Mouse (Mus musculus): ENCODE data around the gene Znrf1. TPM values are rescaled to one million over a fixed set of nuclear protein-coding genes. Genes with fewer than 3 reads are reported as not detected.
A peak's percentile ranks its signal among the peaks of the same experiment; 100 is the strongest.
"Not testable (repeated sequence)": the region's sequence is repeated elsewhere in the genome, so short reads cannot be mapped to it uniquely, and the experiment has no call there.

Gene Znrf1
- polyA plus RNA-seq (2012; rRNA removed): 237 and 293 TPM in 2 replicates

DNA sequence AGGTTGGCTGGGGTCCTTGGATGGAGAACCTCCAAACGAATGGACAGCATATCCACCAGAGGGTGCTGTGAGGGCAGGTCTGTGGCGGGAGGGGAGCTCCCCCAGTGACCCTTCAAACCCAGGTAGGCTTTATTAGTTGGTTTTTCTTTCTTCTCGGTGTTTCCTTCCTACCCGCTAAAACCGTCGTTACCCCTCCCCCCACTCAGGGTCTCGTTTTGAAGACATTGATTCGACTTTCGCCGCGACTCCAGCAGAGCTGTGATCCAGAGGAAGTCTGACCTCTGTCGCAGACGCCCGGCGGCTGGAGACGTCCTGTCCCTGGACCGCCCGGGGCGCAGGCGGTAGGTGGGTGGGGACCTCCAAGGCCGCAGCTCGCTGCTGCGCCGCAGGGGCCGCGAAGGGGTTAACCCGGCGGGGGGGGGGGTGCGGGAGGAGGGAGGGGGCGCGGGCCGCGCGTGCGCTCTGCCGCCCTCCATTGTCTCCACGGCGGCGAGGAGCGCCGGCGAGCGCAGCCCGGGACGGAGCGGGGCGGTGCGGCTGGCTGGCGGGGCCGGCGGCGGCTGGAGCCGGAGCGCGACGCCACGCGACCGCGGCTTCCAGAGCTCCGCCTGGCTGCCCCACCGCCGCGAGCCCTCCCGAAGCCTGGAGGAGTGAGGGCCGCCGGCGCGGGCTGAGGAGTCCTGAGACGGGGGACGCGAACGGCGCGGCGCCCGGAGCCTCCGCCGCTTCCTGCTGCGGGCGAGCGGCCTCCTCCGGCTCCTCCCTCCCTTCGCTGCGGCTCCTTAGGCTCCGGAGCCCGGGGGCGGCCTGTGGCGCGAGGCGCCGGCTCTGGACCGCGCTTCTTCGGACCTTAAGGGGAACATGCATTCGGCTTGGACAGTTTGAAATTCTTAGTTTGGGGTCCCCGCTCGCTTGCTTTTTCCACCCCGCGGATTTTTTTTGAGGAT, at the start of gene Znrf1:
Gene Znrf1, plus strand, starts transcription at position 67 of the 947 bp plus-strand sequence.
- TF ChIP-seq CTCF (IDR thresholded peaks at IDR 0.05; ENCODE audit: borderline replicate concordance, extremely low read depth, insufficient read depth, insufficient read length) (peak; percentile 45; the same call in 1 of the 2 replicates), POLR2A (IDR thresholded peaks at IDR 0.05; ENCODE audit: borderline replicate concordance, extremely low read depth, insufficient read depth, insufficient read length, poor library complexity, severe bottlenecking) (peak; percentile 79)
- peak; percentile 90 for DNase-seq (ENCODE audit: low read depth)

DNA sequence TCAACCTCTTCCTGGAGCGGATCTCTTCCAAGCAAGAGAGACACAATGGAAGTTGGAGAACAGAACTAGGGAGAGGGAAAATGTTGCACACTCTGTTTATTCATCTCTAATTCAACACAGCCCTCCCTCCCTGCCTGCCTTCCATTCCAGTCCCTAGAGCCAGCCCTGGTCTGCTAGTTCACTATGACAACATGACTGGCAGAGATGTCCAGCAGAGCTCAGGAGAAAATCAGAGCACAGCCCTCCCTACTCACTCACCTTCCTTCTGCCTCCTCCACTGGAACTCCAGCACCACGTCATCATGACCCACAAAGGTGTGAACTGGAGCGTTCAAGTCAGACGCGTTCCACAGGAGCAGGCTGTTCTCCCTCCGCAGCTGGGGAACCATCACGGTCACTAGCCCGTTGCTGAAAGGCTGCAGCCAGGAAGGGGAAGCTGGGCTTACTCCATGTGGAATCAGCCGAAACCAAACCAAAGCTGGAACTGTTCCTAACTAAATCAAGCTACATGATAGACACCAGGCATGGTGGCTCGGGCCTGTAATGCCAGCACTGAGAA, 45.8 kb upstream of the Znrf1 start:
- TF ChIP-seq POLR2A (IDR thresholded peaks at IDR 0.05; ENCODE audit: borderline replicate concordance, extremely low read depth, insufficient read depth, insufficient read length, poor library complexity, severe bottlenecking): no peak
- TF ChIP-seq CTCF (IDR thresholded peaks at IDR 0.05; ENCODE audit: borderline replicate concordance, extremely low read depth, insufficient read depth, insufficient read length): no peak
- DNase-seq (ENCODE audit: low read depth): no peak

GRCm38 (mm10) chr8:111491191-111491590, 44.7 kb upstream of the Znrf1 start:
- DNase-seq (ENCODE audit: low read depth): peak; percentile 64
- TF ChIP-seq CTCF (IDR thresholded peaks at IDR 0.05; ENCODE audit: borderline replicate concordance, extremely low read depth, insufficient read depth, insufficient read length) (no peak), POLR2A (IDR thresholded peaks at IDR 0.05; ENCODE audit: borderline replicate concordance, extremely low read depth, insufficient read depth, insufficient read length, poor library complexity, severe bottlenecking) (no peak)

DNA sequence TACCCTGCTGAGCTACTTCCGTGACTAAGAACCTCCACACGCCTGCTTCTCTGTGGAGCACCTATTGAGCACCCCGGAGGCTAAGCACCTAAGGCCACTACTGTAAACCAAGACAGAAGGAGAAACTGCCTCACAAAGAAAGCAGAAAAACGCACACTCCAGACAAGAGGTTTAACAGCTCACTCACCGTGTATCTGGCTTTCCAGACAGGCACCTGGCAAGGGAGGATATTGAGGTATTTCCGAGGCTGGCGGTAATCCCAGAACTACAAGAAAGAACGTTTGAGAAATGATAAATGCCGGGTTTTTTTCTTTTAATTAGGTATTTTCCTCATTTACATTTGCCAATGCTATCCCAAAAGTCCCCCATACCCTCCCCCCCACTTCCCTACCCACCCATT, 43.4 kb upstream of the Znrf1 start:
- no peak for TF ChIP-seq CTCF (IDR thresholded peaks at IDR 0.05; ENCODE audit: borderline replicate concordance, extremely low read depth, insufficient read depth, insufficient read length)
- no peak for TF ChIP-seq POLR2A (IDR thresholded peaks at IDR 0.05; ENCODE audit: borderline replicate concordance, extremely low read depth, insufficient read depth, insufficient read length, poor library complexity, severe bottlenecking)

DNA sequence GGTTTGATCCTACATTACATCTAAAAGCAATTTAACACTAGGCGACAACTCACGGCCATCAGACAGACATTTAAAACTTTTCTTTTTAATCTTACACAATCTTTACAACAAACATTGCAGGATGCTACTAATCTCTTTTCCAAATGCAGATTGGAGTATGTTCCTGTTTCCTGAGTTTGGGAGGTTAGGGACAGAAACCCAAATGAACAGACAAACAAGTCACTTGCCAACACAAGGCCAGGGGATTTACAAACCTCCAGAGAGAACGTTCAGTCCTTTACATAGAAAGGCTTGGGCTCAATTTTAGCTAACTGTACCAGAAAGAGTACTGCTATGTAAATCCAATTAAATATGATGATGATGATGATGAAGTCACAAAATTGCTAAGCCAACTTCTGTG, 42.7 kb upstream of the Znrf1 start:
- TF ChIP-seq CTCF (IDR thresholded peaks at IDR 0.05; ENCODE audit: borderline replicate concordance, extremely low read depth, insufficient read depth, insufficient read length) (no peak), POLR2A (IDR thresholded peaks at IDR 0.05; ENCODE audit: borderline replicate concordance, extremely low read depth, insufficient read depth, insufficient read length, poor library complexity, severe bottlenecking) (no peak)
- DNase-seq (ENCODE audit: low read depth): no peak

More for the DNA sequence above, 43.4 kb upstream of the Znrf1 start:
- DNase-seq (ENCODE audit: low read depth): peak; percentile 30

DNA sequence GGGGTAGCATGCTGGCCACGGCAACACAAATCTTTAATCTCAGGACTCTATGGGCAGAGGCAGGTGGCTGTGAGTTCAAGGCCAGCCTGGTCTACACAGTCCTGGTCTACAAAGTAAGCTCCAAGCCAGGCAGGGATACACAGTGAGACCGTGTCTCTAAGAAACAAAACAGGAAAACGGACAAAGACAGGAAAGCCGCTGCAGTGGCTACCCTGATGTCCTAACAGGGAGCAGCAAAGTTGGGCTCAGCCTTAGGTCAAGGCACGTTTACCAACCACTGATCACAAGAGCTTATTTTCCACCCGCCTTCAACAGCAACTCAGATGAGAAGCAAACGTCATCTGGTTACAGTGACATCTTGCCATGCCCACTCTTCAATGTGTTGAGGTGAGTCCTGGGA, 39.6 kb upstream of the Znrf1 start:
- TF ChIP-seq CTCF (IDR thresholded peaks at IDR 0.05; ENCODE audit: borderline replicate concordance, extremely low read depth, insufficient read depth, insufficient read length): no peak
- TF ChIP-seq POLR2A (IDR thresholded peaks at IDR 0.05; ENCODE audit: borderline replicate concordance, extremely low read depth, insufficient read depth, insufficient read length, poor library complexity, severe bottlenecking): no peak
- no peak for DNase-seq (ENCODE audit: low read depth)

DNA sequence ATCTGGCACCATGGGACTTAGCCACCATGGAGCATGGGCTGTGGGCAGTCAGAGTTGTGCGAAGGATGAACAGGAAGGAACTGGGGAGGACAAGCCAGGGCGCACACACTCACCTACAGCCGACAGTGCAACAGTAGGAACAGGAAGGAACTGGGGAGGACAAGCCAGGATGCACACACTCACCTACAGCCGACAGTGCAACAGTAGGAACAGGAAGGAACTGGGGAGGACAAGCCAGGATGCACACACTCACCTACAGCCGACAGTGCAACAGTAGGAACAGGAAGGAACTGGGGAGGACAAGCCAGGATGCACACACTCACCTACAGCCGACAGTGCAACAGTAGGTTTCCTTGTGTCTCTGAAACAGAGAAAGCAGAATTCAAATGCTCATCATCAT, 37.6 kb upstream of the Znrf1 start:
- not testable (repeated sequence) for DNase-seq (ENCODE audit: low read depth)

DNA sequence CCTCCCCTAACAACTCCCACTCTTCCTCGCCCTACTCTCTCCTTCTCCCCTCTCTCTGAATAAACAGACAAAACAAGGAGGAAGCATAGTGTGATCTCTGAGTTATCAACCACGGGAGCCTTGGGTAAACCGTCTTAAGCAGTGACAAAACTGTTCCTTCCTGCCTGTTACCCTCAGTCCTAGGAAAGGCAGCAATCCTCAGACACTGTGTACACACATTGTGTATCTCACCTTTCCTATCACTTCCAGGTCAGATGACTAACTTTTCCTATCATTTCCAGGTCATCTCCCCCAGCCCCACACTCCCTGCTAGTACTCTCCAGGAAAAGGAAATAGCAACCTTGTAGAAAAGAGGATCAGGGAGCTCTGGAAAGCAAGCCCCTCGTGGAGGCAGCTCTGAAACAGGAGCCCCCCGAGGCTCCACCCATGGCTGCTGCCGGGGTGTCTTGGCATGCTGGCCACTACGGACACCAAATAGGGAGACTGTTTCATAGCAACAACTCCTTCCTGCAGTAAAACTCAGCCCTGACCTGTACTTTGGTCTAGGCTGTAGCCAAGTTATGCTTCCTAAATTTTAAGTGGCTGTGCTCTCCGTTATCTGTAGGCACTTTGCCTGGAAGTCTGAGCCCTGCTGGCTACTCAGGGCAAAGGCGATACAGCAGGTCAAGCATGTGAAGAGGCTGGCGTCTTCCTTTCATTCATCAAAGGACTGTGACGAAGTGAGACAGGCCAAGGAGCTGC, 34.0 kb upstream of the Znrf1 start:
- TF ChIP-seq CTCF (IDR thresholded peaks at IDR 0.05; ENCODE audit: borderline replicate concordance, extremely low read depth, insufficient read depth, insufficient read length) (no peak), POLR2A (IDR thresholded peaks at IDR 0.05; ENCODE audit: borderline replicate concordance, extremely low read depth, insufficient read depth, insufficient read length, poor library complexity, severe bottlenecking) (no peak)
- DNase-seq (ENCODE audit: low read depth): no peak

- TF ChIP-seq POLR2A (IDR thresholded peaks at IDR 0.05; ENCODE audit: borderline replicate concordance, extremely low read depth, insufficient read depth, insufficient read length, poor library complexity, severe bottlenecking) (no peak), CTCF (IDR thresholded peaks at IDR 0.05; ENCODE audit: borderline replicate concordance, extremely low read depth, insufficient read depth, insufficient read length) (no peak)
- DNase-seq (ENCODE audit: low read depth): peak; percentile 31
Observed at GRCm38 (mm10) chr8:111508566-111508965, 27.3 kb upstream of the Znrf1 start.

DNA sequence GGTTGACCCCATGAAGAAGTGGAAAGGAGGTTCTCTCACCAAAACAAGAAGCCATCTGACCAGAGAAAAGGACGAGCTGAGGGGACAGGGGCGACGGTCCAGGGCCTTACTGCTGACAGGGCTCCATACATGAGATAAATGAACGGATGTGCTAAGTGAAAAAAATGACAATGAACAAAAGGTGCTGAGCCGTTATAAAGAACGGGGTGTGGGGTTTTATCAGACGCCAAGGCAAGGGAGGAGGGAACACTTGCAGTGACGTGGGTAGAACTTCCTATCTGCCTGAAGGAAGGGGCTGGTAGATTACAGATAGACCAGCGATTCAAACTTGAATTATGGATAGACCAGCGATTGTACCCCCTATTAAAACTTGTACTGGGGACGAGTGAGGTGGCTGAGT, 26.6 kb upstream of the Znrf1 start:
- no peak for DNase-seq (ENCODE audit: low read depth)
- TF ChIP-seq POLR2A (IDR thresholded peaks at IDR 0.05; ENCODE audit: borderline replicate concordance, extremely low read depth, insufficient read depth, insufficient read length, poor library complexity, severe bottlenecking): no peak
- TF ChIP-seq CTCF (IDR thresholded peaks at IDR 0.05; ENCODE audit: borderline replicate concordance, extremely low read depth, insufficient read depth, insufficient read length): no peak

DNA sequence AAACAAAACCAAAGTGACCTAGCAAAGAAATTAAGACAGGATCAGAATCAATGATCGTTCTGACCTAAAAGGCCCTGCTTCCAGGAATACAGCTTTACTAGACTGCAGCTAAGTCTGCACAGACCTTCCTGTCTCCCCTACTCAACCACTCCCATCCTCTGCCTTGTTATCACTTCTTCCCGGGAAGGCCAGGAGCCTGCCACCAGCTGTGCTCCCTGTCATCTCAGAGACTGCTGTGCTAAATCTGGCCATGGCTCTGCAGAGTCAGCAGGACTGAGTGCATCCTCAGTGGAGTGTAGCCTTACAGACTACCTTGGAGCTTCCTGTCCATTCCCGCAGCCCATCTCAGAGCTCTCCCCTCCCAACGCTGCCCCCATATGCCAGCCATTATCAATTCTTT, 25.5 kb upstream of the Znrf1 start:
- TF ChIP-seq CTCF (IDR thresholded peaks at IDR 0.05; ENCODE audit: borderline replicate concordance, extremely low read depth, insufficient read depth, insufficient read length) (no peak), POLR2A (IDR thresholded peaks at IDR 0.05; ENCODE audit: borderline replicate concordance, extremely low read depth, insufficient read depth, insufficient read length, poor library complexity, severe bottlenecking) (no peak)
- no peak for DNase-seq (ENCODE audit: low read depth)

All from brain, embryonic 14.5 days (tissue).